Mouse (Mus musculus): ENCODE data around the gene Zfp296. TPM values are rescaled to one million over a fixed set of nuclear protein-coding genes. Genes with fewer than 3 reads are reported as not detected.

Zfp296 gene
- polyA plus RNA-seq, 1 experiment from 2014 or later = 0.41 TPM

DNA sequence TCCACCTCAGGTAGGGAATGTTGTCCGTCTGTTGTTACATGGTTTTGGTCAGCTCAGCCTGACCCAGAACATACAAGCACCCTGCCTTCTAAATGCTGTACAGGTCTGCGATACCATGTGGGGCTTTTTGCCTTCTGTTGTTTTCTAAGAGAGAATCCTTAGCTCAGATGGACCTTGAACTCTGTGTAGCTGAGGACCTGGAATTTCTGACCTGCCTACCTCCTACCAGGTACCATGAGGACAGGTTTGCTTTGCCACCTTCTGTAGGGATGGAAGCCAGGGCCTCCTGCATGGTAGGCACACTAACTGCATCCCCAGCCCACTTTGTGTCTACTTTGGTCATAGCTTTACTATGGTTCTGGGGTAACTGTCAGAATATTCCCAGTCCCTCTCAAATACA, 11.3 kb upstream of the Zfp296 start:
- Histone ChIP-seq H3K4me1 (peaks cover 21% of the 10 kb centered on the region), H3K4me3 (no peak overlapping the region), H3K27me3 (replicated peaks; ENCODE audit: low read depth, poor library complexity, severe bottlenecking) (no peaks in the 10 kb centered on the region), H3K27ac (replicated peaks) (no peak overlapping the region), H3K9me3 (peaks cover 14% of the 10 kb centered on the region; the same call in 1 of the 2 replicates), H3K36me3 (replicated peaks) (peaks cover 70% of the 10 kb centered on the region)
- 93% methylated on average over 2 of the region's 2 CpGs for WGBS
- DNase-seq (ENCODE audit: low spot score) = no peak

DNA sequence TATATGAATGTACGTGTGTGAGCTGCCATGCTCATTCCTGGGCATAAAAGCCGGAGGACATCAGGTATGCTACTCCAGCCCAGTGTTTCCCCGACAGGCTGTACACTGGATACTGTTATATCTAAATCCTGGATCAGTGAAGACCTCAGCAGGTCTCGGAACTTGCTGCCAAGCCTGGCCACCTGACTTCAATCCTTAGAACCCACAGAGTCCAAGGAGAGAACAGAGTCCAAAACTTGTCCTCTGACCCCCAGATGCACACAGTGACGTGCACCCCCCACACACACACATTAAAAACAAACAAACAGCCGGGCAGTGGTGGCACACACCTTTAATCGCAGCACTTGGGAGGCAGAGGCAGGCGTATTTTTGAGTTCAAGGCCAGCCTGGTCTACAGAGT, 9.7 kb upstream of the Zfp296 start:
- Histone ChIP-seq H3K4me3 (no peak overlapping the region), H3K27me3 (replicated peaks; ENCODE audit: low read depth, poor library complexity, severe bottlenecking) (no peaks in the 10 kb centered on the region), H3K36me3 (replicated peaks) (peaks cover 78% of the 10 kb centered on the region), H3K4me1 (peaks cover 27% of the 10 kb centered on the region), H3K27ac (replicated peaks) (no peak overlapping the region), H3K9me3 (peaks cover 14% of the 10 kb centered on the region; the same call in 1 of the 2 replicates)
- DNase-seq (ENCODE audit: low spot score) = no peak
- WGBS = 94% methylated on average over 8 of the region's 8 CpGs

DNA sequence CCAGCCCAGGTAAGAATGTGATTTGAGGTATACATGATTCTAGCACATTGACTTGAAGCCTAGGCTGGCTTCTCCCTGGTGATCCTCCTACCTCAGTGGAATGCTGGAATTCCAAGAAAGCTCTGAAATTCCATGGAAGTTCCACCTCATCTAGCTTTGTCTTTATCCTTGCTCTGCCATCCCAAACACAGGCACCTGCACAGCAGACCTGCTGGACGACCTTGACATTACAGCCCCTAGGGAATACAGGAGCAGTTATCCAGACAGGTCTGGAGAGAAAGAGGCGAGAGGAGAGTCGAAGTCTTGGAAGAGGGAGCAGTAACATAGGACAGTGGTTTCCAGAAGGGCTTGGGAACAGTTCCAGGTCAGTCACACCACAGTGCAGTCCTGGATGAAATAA, 7.4 kb upstream of the Zfp296 start:
- 83% methylated on average over 3 of the region's 3 CpGs for WGBS
- Histone ChIP-seq H3K27ac (replicated peaks) (no peak overlapping the region), H3K36me3 (replicated peaks) (peaks cover 65% of the 10 kb centered on the region)

DNA sequence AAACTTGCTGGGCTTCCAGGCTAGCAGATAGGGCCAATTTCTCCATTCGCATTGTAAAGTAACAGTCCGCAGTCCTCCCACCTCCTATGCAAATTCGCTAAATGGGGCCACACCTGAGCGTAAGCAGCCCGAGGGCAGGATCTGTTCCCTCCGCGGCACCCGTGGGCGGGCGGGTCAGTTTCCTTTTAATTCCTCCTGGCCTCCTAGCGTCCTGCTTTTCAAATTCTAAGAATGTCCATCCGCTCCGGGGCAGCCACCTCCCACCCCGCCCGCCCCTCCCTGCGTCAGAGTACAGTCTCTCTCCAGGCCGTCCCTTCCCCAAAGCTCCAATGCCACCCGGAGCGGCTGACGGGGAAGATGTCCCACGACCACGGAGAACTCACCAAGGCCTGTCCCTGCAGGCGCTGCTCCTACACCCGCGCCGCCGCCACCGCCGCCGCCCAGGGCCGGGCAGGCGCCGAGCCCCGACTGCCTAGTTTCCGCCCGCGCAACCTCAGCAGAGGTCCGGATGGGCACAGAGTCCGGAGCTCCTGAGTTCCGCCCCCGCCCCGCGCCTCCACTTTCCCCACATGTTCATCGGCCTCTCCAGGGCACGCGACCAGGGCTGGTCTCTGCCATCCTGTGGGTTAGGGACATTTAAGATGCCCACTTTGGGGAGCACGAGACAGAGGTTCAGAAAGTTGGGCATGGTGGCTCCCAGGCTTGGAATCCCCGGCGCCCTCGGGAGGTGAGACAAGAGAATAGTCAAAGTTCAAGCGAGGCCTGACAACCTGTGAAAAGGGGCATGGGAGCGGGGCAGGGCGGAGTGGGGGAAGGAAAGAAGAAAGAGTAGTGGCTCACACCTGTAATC, 3.9 kb upstream of the Zfp296 start:
- Histone ChIP-seq H3K4me1 (peaks cover 42% of the 10 kb centered on the region), H3K27ac (replicated peaks) (peak overlapping the region; percentile 86), H3K9me3 (no peaks in the 10 kb centered on the region), H3K4me3 (peak overlapping the region; percentile 86), H3K27me3 (replicated peaks; ENCODE audit: low read depth, poor library complexity, severe bottlenecking) (peaks cover 42% of the 10 kb centered on the region), H3K36me3 (replicated peaks) (peaks cover 35% of the 10 kb centered on the region)
- WGBS = under 1% methylated on average over 53 of the region's 53 CpGs
- DNase-seq (ENCODE audit: low spot score) = peak; percentile 90

More for the DNA sequence above, 7.4 kb upstream of the Zfp296 start:
- Histone ChIP-seq H3K4me3 (no peak overlapping the region), H3K9me3 (peaks cover 8% of the 10 kb centered on the region; the same call in 1 of the 2 replicates), H3K4me1 (peaks cover 26% of the 10 kb centered on the region), H3K27me3 (replicated peaks; ENCODE audit: low read depth, poor library complexity, severe bottlenecking) (peaks cover 7% of the 10 kb centered on the region)
- DNase-seq (ENCODE audit: low spot score) = no peak

GRCm38 (mm10) chr7:19573776-19574140, 3.3 kb upstream of the Zfp296 start:
- H3K4me1 ChIP-seq = peaks cover 45% of the 10 kb centered on the region
- H3K4me3 ChIP-seq = peak overlapping the region; percentile 86
- H3K9me3 ChIP-seq = no peaks in the 10 kb centered on the region
- H3K36me3 ChIP-seq (replicated peaks) = peaks cover 29% of the 10 kb centered on the region
- peak overlapping the region; percentile 86 for H3K27ac ChIP-seq (replicated peaks)
- H3K27me3 ChIP-seq (replicated peaks; ENCODE audit: low read depth, poor library complexity, severe bottlenecking) = peaks cover 48% of the 10 kb centered on the region
- no peak for DNase-seq (ENCODE audit: low spot score)
- 25% methylated on average over 16 of the region's 16 CpGs for WGBS

GRCm38 (mm10) chr7:19575559-19575958, 1.5 kb upstream of the Zfp296 start:
- peaks cover 66% of the 10 kb centered on the region for H3K27me3 ChIP-seq (replicated peaks; ENCODE audit: low read depth, poor library complexity, severe bottlenecking)
- 60% methylated on average over 3 of the region's 3 CpGs for WGBS

DNA sequence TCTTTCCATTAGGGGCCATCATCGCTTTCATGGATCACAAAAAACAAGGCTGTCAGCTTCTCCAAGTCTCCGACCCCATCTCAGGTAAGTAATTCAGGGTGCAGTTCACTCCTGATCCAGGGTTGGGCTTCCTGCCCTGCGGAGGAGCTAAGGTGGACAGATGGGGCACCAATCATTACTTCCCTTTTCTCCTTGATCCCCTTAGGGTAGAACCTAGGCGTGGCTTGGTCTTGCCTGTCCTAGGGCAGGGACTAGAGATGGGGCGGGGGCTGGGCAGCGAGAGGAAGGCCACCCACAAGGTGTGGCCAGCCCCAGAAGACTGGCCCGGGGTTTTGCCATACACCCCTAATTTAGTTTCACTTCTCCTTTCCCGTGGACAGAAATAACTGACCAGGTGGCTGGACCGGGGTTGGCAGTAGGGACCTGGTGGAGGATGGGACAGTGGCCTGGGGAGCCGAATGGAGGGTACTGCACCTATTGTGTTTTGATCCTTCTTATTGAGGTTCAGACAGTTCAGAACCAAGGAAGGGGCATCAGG, 859 bp downstream of the Zfp296 start:
- peaks cover 68% of the 10 kb centered on the region for H3K27me3 ChIP-seq (replicated peaks; ENCODE audit: low read depth, poor library complexity, severe bottlenecking)
- no peak for DNase-seq (ENCODE audit: low spot score)

More at GRCm38 (mm10) chr7:19575559-19575958, 1.5 kb upstream of the Zfp296 start:
- Histone ChIP-seq H3K27ac (replicated peaks) (no peak overlapping the region), H3K4me1 (peaks cover 51% of the 10 kb centered on the region), H3K9me3 (no peaks in the 10 kb centered on the region), H3K4me3 (no peak overlapping the region), H3K36me3 (replicated peaks) (peaks cover 23% of the 10 kb centered on the region)
- DNase-seq (ENCODE audit: low spot score) = no peak

DNA sequence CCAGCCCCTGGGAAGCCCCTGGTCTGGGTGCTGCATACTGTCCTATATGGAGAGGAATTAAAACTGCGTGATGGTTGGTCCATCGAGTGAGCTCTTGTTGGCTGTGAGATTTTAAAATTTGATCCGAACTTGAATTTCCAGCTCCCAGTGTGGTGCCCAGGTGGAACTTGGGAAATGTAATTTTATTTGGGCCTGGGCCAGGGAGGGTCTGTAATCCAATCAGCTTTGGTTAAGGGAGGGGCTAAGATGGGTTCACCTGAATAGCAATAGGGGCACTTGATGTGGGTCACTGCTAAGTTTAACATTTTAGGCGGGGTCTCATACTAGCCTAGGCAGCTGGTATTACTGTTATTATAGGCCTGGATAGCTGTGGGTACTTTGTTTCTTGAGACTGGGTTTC, 1.3 kb downstream of the Zfp296 start:
- no peak overlapping the region for H3K4me3 ChIP-seq

More for the DNA sequence above, 859 bp downstream of the Zfp296 start:
- Histone ChIP-seq H3K27ac (replicated peaks) (no peak overlapping the region; the same call in 1 of the 2 replicates), H3K36me3 (replicated peaks) (peaks cover 36% of the 10 kb centered on the region), H3K4me3 (peak overlapping the region; percentile 57), H3K9me3 (no peaks in the 10 kb centered on the region), H3K4me1 (peaks cover 35% of the 10 kb centered on the region)
- WGBS = 18% methylated on average over 10 of the region's 10 CpGs

DNA sequence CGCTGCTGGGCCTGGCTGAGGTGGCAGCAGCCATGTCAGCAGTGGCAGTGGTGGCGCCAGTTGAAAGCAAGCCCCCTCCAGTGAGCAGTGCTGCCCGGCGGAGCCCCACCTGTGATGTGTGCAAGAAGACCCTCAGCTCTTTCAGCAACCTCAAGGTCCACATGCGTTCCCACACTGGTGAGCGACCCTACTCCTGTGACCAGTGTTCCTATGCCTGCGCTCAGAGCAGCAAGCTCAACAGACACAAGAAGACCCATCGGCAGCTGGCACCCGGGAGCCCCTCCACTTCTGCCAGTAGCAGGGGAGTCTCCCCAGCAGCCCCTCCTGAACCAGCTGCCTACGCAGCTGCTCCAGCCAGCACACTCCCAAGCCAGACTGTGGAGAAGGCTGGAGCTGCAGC, 2.7 kb downstream of the Zfp296 start:
- Histone ChIP-seq H3K27me3 (replicated peaks; ENCODE audit: low read depth, poor library complexity, severe bottlenecking) (peaks cover 60% of the 10 kb centered on the region), H3K27ac (replicated peaks) (no peak overlapping the region), H3K4me1 (peaks cover 25% of the 10 kb centered on the region), H3K9me3 (no peaks in the 10 kb centered on the region), H3K4me3 (no peak overlapping the region), H3K36me3 (replicated peaks) (peaks cover 54% of the 10 kb centered on the region)
- 84% methylated on average over 10 of the region's 10 CpGs for WGBS
- DNase-seq (ENCODE audit: low spot score) = no peak

More for the DNA sequence above, 1.3 kb downstream of the Zfp296 start:
- Histone ChIP-seq H3K36me3 (replicated peaks) (peaks cover 41% of the 10 kb centered on the region), H3K27me3 (replicated peaks; ENCODE audit: low read depth, poor library complexity, severe bottlenecking) (peaks cover 68% of the 10 kb centered on the region), H3K9me3 (no peaks in the 10 kb centered on the region), H3K4me1 (peaks cover 33% of the 10 kb centered on the region), H3K27ac (replicated peaks) (no peak overlapping the region)
- no peak for DNase-seq (ENCODE audit: low spot score)
- 59% methylated on average over 4 of the region's 4 CpGs for WGBS

DNA sequence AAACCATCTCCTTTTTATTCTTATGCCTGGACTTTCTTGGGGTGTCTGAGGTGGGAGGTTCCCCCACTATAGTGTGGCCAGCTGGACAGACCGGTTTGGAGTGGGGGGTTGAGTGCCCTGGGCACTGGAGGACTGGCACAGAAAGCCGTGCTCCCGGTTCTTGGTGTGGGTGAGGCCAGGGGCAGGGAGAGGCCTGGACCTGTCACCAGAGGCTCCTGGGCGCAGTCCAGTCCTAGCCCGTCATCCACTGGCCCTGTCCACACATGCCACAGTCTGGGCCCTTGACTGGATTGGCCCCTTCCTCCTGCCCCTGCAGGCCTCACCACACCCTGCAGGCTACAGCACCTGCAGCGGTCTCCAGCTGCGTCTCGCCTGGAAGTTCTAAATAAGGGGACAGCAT, 3.5 kb downstream of the Zfp296 start:
- H3K27me3 ChIP-seq (replicated peaks; ENCODE audit: low read depth, poor library complexity, severe bottlenecking) = peaks cover 51% of the 10 kb centered on the region

GRCm38 (mm10) chr7:19586269-19586668, 9.2 kb downstream of the Zfp296 start:
- Histone ChIP-seq H3K27me3 (replicated peaks; ENCODE audit: low read depth, poor library complexity, severe bottlenecking) (no peaks in the 10 kb centered on the region), H3K4me1 (no peaks in the 10 kb centered on the region), H3K27ac (replicated peaks) (no peak overlapping the region), H3K36me3 (replicated peaks) (peaks cover 100% of the 10 kb centered on the region), H3K9me3 (no peaks in the 10 kb centered on the region), H3K4me3 (no peak overlapping the region)
- WGBS = 75% methylated on average over 46 of the region's 46 CpGs
- no peak for DNase-seq (ENCODE audit: low spot score)

More for the DNA sequence above, 3.5 kb downstream of the Zfp296 start:
- Histone ChIP-seq H3K4me3 (no peak overlapping the region), H3K36me3 (replicated peaks) (peaks cover 63% of the 10 kb centered on the region), H3K4me1 (peaks cover 25% of the 10 kb centered on the region), H3K27ac (replicated peaks) (no peak overlapping the region), H3K9me3 (no peaks in the 10 kb centered on the region)
- 87% methylated on average over 8 of the region's 8 CpGs for WGBS
- no peak for DNase-seq (ENCODE audit: low spot score)

DNA sequence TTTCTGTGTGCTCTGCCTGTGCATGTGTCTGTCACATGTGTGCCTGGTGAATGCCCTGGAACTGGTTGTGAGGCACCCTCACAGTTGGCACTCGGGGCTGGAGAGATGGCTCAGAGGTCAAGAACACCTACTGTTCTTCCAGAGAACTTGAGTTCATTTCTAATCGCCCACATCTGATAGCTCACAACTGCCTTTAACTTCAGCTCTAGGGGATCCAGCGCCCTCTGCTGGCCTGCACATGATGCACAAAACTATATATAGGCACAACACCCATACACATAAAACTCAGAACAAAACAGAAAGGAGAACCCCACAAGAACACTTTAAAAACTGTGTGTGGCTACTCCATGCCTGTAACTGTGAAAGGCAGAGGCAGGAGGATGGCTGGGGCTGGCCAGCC, 12.1 kb downstream of the Zfp296 start:
- Histone ChIP-seq H3K27me3 (replicated peaks; ENCODE audit: low read depth, poor library complexity, severe bottlenecking) (no peaks in the 10 kb centered on the region), H3K27ac (replicated peaks) (no peak overlapping the region), H3K4me3 (no peak overlapping the region), H3K36me3 (replicated peaks) (peaks cover 100% of the 10 kb centered on the region), H3K9me3 (no peaks in the 10 kb centered on the region), H3K4me1 (no peaks in the 10 kb centered on the region)
- peak; percentile 65 for DNase-seq (ENCODE audit: low spot score)
- 59% methylated on average over 3 of the region's 3 CpGs for WGBS

GRCm38 (mm10) chr7:19589917-19590316, 12.8 kb downstream of the Zfp296 start:
- whole genome bisulfite sequencing = 69% methylated on average over 3 of the region's 3 CpGs
- peak; percentile 66 for DNase-seq (ENCODE audit: low spot score)

More at GRCm38 (mm10) chr7:19589917-19590316, 12.8 kb downstream of the Zfp296 start:
- H3K4me1 ChIP-seq = no peaks in the 10 kb centered on the region
- H3K4me3 ChIP-seq = no peak overlapping the region
- H3K9me3 ChIP-seq = no peaks in the 10 kb centered on the region
- peaks cover 100% of the 10 kb centered on the region for H3K36me3 ChIP-seq (replicated peaks)
- H3K27me3 ChIP-seq (replicated peaks; ENCODE audit: low read depth, poor library complexity, severe bottlenecking) = no peaks in the 10 kb centered on the region
- H3K27ac ChIP-seq (replicated peaks) = no peak overlapping the region
